Mouse (Mus musculus) myocyte (in vitro differentiated cells): ENCODE measurements around the gene Tfrc.

Source experiments
- CEBPB ChIP-seq: IDR thresholded peaks from 2 replicates; pipeline ENCODE4 v1.6.1; 2011; ENCODE audit warnings: mild to moderate bottlenecking, moderate library complexity; ENCODE audit not compliant: poor library complexity, insufficient read depth, severe bottlenecking
- MAX ChIP-seq: IDR thresholded peaks from one replicate; pipeline ENCODE4 v1.6.1; 2011; ENCODE audit warnings: low read depth, mild to moderate bottlenecking, control low read depth
- MYOG ChIP-seq, 3 experiments: IDR thresholded peaks; one replicate each; pipeline ENCODE4 v1.6.1; 2011; ENCODE audit warnings: control low read depth in 2 of 3, low read depth in 2 of 3, mild to moderate bottlenecking in 2 of 3; ENCODE audit not compliant: insufficient read length in 2 of 3, control insufficient read depth in 1 of 3, insufficient read depth in 1 of 3
- POLR2A ChIP-seq: IDR thresholded peaks from one replicate; pipeline ENCODE4 v1.6.1; 2011; ENCODE audit warnings: low read depth, mild to moderate bottlenecking, control low read depth, moderate library complexity; ENCODE audit not compliant: insufficient read length
- POLR2AphosphoS2 ChIP-seq: IDR thresholded peaks from one replicate; pipeline ENCODE4 v1.6.1; 2011; ENCODE audit warnings: low read depth, control low read depth; ENCODE audit not compliant: insufficient read length
- REST ChIP-seq: IDR thresholded peaks from one replicate; pipeline ENCODE4 v1.6.1; 2011; ENCODE audit warnings: mild to moderate bottlenecking, control low read depth, moderate library complexity; ENCODE audit not compliant: insufficient read depth, insufficient read length
- SRF ChIP-seq: IDR thresholded peaks from one replicate; pipeline ENCODE4 v1.6.1; 2011; ENCODE audit warnings: low read depth; ENCODE audit not compliant: control insufficient read depth, insufficient read length
- TCF12 ChIP-seq: IDR thresholded peaks from one replicate; pipeline ENCODE4 v1.6.1; 2011; ENCODE audit warnings: mild to moderate bottlenecking, control low read depth; ENCODE audit not compliant: poor library complexity, insufficient read depth, severe bottlenecking
- USF1 ChIP-seq: IDR thresholded peaks from one replicate; pipeline ENCODE4 v1.6.1; 2011; ENCODE audit warnings: low read depth, mild to moderate bottlenecking, control low read depth, moderate library complexity

GRCm38 (mm10) chr16:32661493-32661921, 52.8 kb downstream of the Tfrc start:
- TF ChIP-seq POLR2A = no peak
- no peak for TF ChIP-seq REST
- no peak for TF ChIP-seq TCF12
- TF ChIP-seq POLR2AphosphoS2 = no peak
- TF ChIP-seq USF1 = no peak
- TF ChIP-seq CEBPB = no peak
- TF ChIP-seq MAX = no peak
- no peak for TF ChIP-seq SRF
- peak in 1 of 3 experiments; percentile 22 for TF ChIP-seq MYOG (IDR thresholded peaks at IDR 0.05; ENCODE audit: control insufficient read depth in 1 of 3, insufficient read depth in 1 of 3, insufficient read length in 2 of 3, low read depth in 2 of 3)
